Mouse (Mus musculus): ENCODE measurements at regions not wholly inside any gene's neighbourhood (a gene's known extent, or its start where the extent isn't known, plus 50 kb on each side); places are given as distances from the start of the nearest gene placed in this dataset.
"Not testable (repeated sequence)": the region's sequence is repeated elsewhere in the genome, so short reads cannot be mapped to it uniquely, and the experiment has no call there.

- no peaks in the 10 kb centered on the region for H3K9me3 ChIP-seq (ENCODE audit: control insufficient read depth, low read length)
- no peak for DNase-seq (ENCODE audit: low spot score)
- no peak for ATAC-seq (ENCODE audit: insufficient number of reproducible peaks, low FRiP score, low TSS enrichment, low read depth)
These were observed 105.1 kb upstream of the Ahi1 start for GRCm38 (mm10) chr10:20847287-20847686.

GRCm38 (mm10) chr10:20843277-20843676 is 109.1 kb upstream of the Ahi1 start:
- ATAC-seq (ENCODE audit: insufficient number of reproducible peaks, low FRiP score, low TSS enrichment, low read depth) (no peak), DNase-seq (ENCODE audit: low spot score) (no peak)
- H3K4me2 ChIP-seq (ENCODE audit: low read depth, severe bottlenecking), result no peak overlapping the region
- WGBS, result 71% methylated on average over 3 of the region's 3 CpGs
- no peak overlapping the region for H3K9ac ChIP-seq (ENCODE audit: low read length)
- no peak overlapping the region for H3K4me3 ChIP-seq (ENCODE audit: low read depth, low read length)
- no peaks in the 10 kb centered on the region for H3K27me3 ChIP-seq (ENCODE audit: control insufficient read depth, insufficient read depth, low read length)
- no peaks in the 10 kb centered on the region for H3K4me1 ChIP-seq (ENCODE audit: control insufficient read depth, insufficient read depth, low read length)
- no peaks in the 10 kb centered on the region for H3K36me3 ChIP-seq (ENCODE audit: control insufficient read depth, insufficient read depth, low read length)
- H3K27ac ChIP-seq (replicated peaks; ENCODE audit: low read depth, low read length), result no peak overlapping the region
- H3K9me3 ChIP-seq (ENCODE audit: control insufficient read depth, low read length), result no peaks in the 10 kb centered on the region

More at GRCm38 (mm10) chr10:20847287-20847686, 105.1 kb upstream of the Ahi1 start:
- H3K4me3 ChIP-seq (ENCODE audit: low read depth, low read length), result no peak overlapping the region
- H3K9ac ChIP-seq (ENCODE audit: low read length), result no peak overlapping the region
- no peaks in the 10 kb centered on the region for H3K27me3 ChIP-seq (ENCODE audit: control insufficient read depth, insufficient read depth, low read length)
- no peak overlapping the region for H3K27ac ChIP-seq (replicated peaks; ENCODE audit: low read depth, low read length)
- H3K4me2 ChIP-seq (ENCODE audit: low read depth, severe bottlenecking), result no peak overlapping the region
- WGBS, result 89% methylated on average over 8 of the region's 8 CpGs
- no peaks in the 10 kb centered on the region for H3K4me1 ChIP-seq (ENCODE audit: control insufficient read depth, insufficient read depth, low read length)
- H3K36me3 ChIP-seq (ENCODE audit: control insufficient read depth, insufficient read depth, low read length), result no peaks in the 10 kb centered on the region

- Histone ChIP-seq H3K9me3 (ENCODE audit: control insufficient read depth, low read length) (no peaks in the 10 kb centered on the region), H3K27me3 (ENCODE audit: control insufficient read depth, insufficient read depth, low read length) (no peaks in the 10 kb centered on the region), H3K4me3 (ENCODE audit: low read depth, low read length) (no peak overlapping the region), H3K4me2 (ENCODE audit: low read depth, severe bottlenecking) (no peak overlapping the region), H3K27ac (replicated peaks; ENCODE audit: low read depth, low read length) (no peak overlapping the region), H3K9ac (ENCODE audit: low read length) (no peak overlapping the region), H3K36me3 (ENCODE audit: control insufficient read depth, insufficient read depth, low read length) (no peaks in the 10 kb centered on the region), H3K4me1 (ENCODE audit: control insufficient read depth, insufficient read depth, low read length) (no peaks in the 10 kb centered on the region)
- DNase-seq (ENCODE audit: low spot score) (no peak), ATAC-seq (ENCODE audit: insufficient number of reproducible peaks, low FRiP score, low TSS enrichment, low read depth) (no peak)
- WGBS, result 94% methylated on average over 1 of the region's 1 CpGs
These were observed 110.2 kb upstream of the Ahi1 start for GRCm38 (mm10) chr10:20842131-20842530.

GRCm38 (mm10) chr10:20841430-20842040 is 110.8 kb upstream of the Ahi1 start:
- Histone ChIP-seq H3K4me3 (ENCODE audit: low read depth, low read length) (no peak overlapping the region), H3K27me3 (ENCODE audit: control insufficient read depth, insufficient read depth, low read length) (no peaks in the 10 kb centered on the region), H3K27ac (replicated peaks; ENCODE audit: low read depth, low read length) (no peak overlapping the region), H3K36me3 (ENCODE audit: control insufficient read depth, insufficient read depth, low read length) (no peaks in the 10 kb centered on the region), H3K4me1 (ENCODE audit: control insufficient read depth, insufficient read depth, low read length) (no peaks in the 10 kb centered on the region), H3K9ac (ENCODE audit: low read length) (no peak overlapping the region), H3K4me2 (ENCODE audit: low read depth, severe bottlenecking) (no peak overlapping the region), H3K9me3 (ENCODE audit: control insufficient read depth, low read length) (no peaks in the 10 kb centered on the region)
- 68% methylated on average over 3 of the region's 3 CpGs for WGBS
- DNase-seq (ENCODE audit: low spot score) (no peak), ATAC-seq (ENCODE audit: insufficient number of reproducible peaks, low FRiP score, low TSS enrichment, low read depth) (no peak)

DNA sequence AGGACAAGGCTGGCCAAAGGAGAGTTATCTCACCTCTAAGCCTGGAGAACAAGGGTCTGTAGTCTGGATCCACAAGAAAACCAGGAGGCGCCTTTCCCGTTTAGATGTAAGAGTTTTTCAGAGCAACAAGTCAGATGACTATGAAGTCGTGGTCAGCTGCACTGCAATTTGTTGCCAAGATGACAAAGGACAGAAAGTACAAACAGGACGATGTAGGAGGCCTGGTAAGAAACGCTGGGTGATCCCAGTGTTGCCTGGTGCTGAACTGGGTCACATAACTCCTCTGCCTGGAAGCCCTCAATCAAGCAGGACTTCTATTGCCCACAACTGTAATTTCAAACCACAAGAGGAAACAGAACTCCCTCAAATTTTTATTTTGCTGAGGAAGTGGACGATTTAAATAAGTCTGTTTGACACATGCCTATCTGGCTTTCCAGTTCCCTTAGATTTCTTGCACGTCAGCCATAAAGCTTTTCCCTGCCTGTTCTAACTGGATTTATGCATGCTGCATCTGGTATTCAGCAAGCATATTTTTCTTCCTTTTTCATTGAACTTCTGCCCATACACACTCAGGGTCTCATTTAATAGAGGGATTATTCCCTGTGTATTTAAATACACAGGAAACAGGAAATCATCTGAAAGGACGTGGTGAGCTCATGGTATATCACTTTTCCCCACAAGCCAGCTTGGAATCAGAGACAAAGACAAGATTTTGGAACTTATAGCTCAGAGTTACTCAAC is 113.5 kb upstream of the Ahi1 start:
- no peak for DNase-seq (ENCODE audit: low spot score)
- no peak overlapping the region for H3K4me2 ChIP-seq (ENCODE audit: low read depth, severe bottlenecking)
- no peak for ATAC-seq (ENCODE audit: insufficient number of reproducible peaks, low FRiP score, low TSS enrichment, low read depth)
- no peak overlapping the region for H3K27ac ChIP-seq (replicated peaks; ENCODE audit: low read depth, low read length)
- H3K4me1 ChIP-seq (ENCODE audit: control insufficient read depth, insufficient read depth, low read length), result no peaks in the 10 kb centered on the region
- H3K36me3 ChIP-seq (ENCODE audit: control insufficient read depth, insufficient read depth, low read length), result no peaks in the 10 kb centered on the region
- 73% methylated on average over 8 of the region's 8 CpGs for WGBS
- H3K9me3 ChIP-seq (ENCODE audit: control insufficient read depth, low read length), result no peaks in the 10 kb centered on the region
- no peak overlapping the region for H3K4me3 ChIP-seq (ENCODE audit: low read depth, low read length)
- no peaks in the 10 kb centered on the region for H3K27me3 ChIP-seq (ENCODE audit: control insufficient read depth, insufficient read depth, low read length)
- no peak overlapping the region for H3K9ac ChIP-seq (ENCODE audit: low read length)

DNA sequence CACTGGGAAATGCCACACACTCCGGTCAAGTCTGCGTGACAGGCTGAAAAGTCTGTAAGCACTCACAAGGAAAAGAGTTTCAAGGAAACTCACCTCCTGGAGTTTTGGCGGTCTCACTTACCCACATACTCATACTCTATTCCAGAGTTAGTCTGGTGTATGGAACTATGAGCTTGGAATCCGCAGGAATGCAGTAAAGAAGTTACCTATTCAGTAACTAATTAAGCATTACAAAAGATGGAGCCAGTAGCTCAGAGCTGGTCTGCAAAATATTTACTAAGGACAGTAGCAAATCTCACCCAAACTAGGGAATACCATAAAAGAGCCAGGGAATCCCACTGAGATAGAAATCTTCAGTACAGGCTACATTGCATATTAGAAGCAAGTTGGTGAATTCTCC is 111.9 kb upstream of the Pde7b start:
- not testable (repeated sequence) for H3K4me2 ChIP-seq (ENCODE audit: low read depth, severe bottlenecking); DNase-seq (ENCODE audit: low spot score); H3K27me3 ChIP-seq (ENCODE audit: control insufficient read depth, insufficient read depth, low read length); H3K4me3 ChIP-seq (ENCODE audit: low read depth, low read length); H3K36me3 ChIP-seq (ENCODE audit: control insufficient read depth, insufficient read depth, low read length); H3K4me1 ChIP-seq (ENCODE audit: control insufficient read depth, insufficient read depth, low read length); H3K27ac ChIP-seq (replicated peaks; ENCODE audit: low read depth, low read length); H3K9ac ChIP-seq (ENCODE audit: low read length); H3K9me3 ChIP-seq (ENCODE audit: control insufficient read depth, low read length); ATAC-seq (ENCODE audit: insufficient number of reproducible peaks, low FRiP score, low TSS enrichment, low read depth)
- 73% methylated on average over 4 of the region's 4 CpGs for WGBS

- no peak overlapping the region for H3K4me2 ChIP-seq (ENCODE audit: low read depth, severe bottlenecking)
- no peak overlapping the region for H3K4me3 ChIP-seq (ENCODE audit: low read depth, low read length)
- ATAC-seq (ENCODE audit: insufficient number of reproducible peaks, low FRiP score, low TSS enrichment, low read depth) (no peak), DNase-seq (ENCODE audit: low spot score) (no peak)
- no peaks in the 10 kb centered on the region for H3K27me3 ChIP-seq (ENCODE audit: control insufficient read depth, insufficient read depth, low read length)
- 90% methylated on average over 11 of the region's 11 CpGs for WGBS
- H3K36me3 ChIP-seq (ENCODE audit: control insufficient read depth, insufficient read depth, low read length), result no peaks in the 10 kb centered on the region
- no peaks in the 10 kb centered on the region for H3K4me1 ChIP-seq (ENCODE audit: control insufficient read depth, insufficient read depth, low read length)
- no peak overlapping the region for H3K27ac ChIP-seq (replicated peaks; ENCODE audit: low read depth, low read length)
- H3K9ac ChIP-seq (ENCODE audit: low read length), result no peak overlapping the region
- no peaks in the 10 kb centered on the region for H3K9me3 ChIP-seq (ENCODE audit: control insufficient read depth, low read length)
These were observed 110.1 kb upstream of the Pde7b start for GRCm38 (mm10) chr10:20834806-20835575.

GRCm38 (mm10) chr10:20828304-20828703 is 103.4 kb upstream of the Pde7b start:
- Histone ChIP-seq H3K4me3 (ENCODE audit: low read depth, low read length) (no peak overlapping the region), H3K9me3 (ENCODE audit: control insufficient read depth, low read length) (no peaks in the 10 kb centered on the region), H3K9ac (ENCODE audit: low read length) (no peak overlapping the region), H3K4me2 (ENCODE audit: low read depth, severe bottlenecking) (no peak overlapping the region), H3K27ac (replicated peaks; ENCODE audit: low read depth, low read length) (no peak overlapping the region), H3K27me3 (ENCODE audit: control insufficient read depth, insufficient read depth, low read length) (no peaks in the 10 kb centered on the region), H3K36me3 (ENCODE audit: control insufficient read depth, insufficient read depth, low read length) (no peaks in the 10 kb centered on the region), H3K4me1 (ENCODE audit: control insufficient read depth, insufficient read depth, low read length) (no peaks in the 10 kb centered on the region)
- DNase-seq (ENCODE audit: low spot score) (no peak), ATAC-seq (ENCODE audit: insufficient number of reproducible peaks, low FRiP score, low TSS enrichment, low read depth) (no peak)
- 76% methylated on average over 1 of the region's 1 CpGs for WGBS

All from limb, embryonic 11.5 days (tissue).